Mouse (Mus musculus) lung, embryonic 14.5 days (tissue): ENCODE measurements around the gene Cog5. TPM values are rescaled to one million over a fixed set of nuclear protein-coding genes. Genes with fewer than 3 reads are reported as not detected.
A peak's percentile ranks its signal among the peaks of the same experiment; 100 is the strongest.

ENCODE experiments used
- ATAC-seq: fragments of 200-750 bp; cut with Nextera tagmentation; 2 replicates; pipeline ENCODE4 v1.8.0; 2017; ENCODE audit warnings: mild to moderate bottlenecking, moderate TSS enrichment, moderate library complexity; ENCODE audit not compliant: insufficient read depth
- DNase-seq: peaks from one replicate; pipeline ENCODE4 v3.0.0-alpha.2; 2015
- H3K27ac ChIP-seq: fragments of 300-500 bp; sonication (generic); 2 replicates; pipeline ENCODE4 v1.5.1; 2014; ENCODE audit warnings: low read depth, mild to moderate bottlenecking, moderate library complexity
- H3K27me3 ChIP-seq: fragments of 300-500 bp; sonication (generic); 2 replicates; pipeline ENCODE4 v1.6.1; 2014; ENCODE audit warnings: low read length, control low read depth; ENCODE audit not compliant: insufficient read depth
- H3K36me3 ChIP-seq: fragments of 300-500 bp; sonication (generic); 2 replicates; pipeline ENCODE4 v1.6.1; 2014; ENCODE audit warnings: control low read depth; ENCODE audit not compliant: insufficient read depth
- H3K4me1 ChIP-seq: fragments of 300-500 bp; sonication (generic); 2 replicates; pipeline ENCODE4 v1.6.1; 2014; ENCODE audit warnings: antibody characterized with exemption, control low read depth; ENCODE audit not compliant: insufficient read depth
- H3K4me2 ChIP-seq: fragments of 300-500 bp; sonication (generic); 2 replicates; pipeline ENCODE4 v1.6.1; 2014; ENCODE audit warnings: mild to moderate bottlenecking
- H3K4me3 ChIP-seq: fragments of 300-500 bp; sonication (generic); 2 replicates; pipeline ENCODE4 v1.5.1; 2014; ENCODE audit warnings: low read depth, low read length
- H3K9ac ChIP-seq: fragments of 300-500 bp; sonication (generic); 2 replicates; pipeline ENCODE4 v1.6.1; 2014
- H3K9me3 ChIP-seq: fragments of 300-500 bp; sonication (generic); 2 replicates; pipeline ENCODE4 v1.6.1; 2016; ENCODE audit warnings: low read depth, low read length, control low read depth
- CTCF ChIP-seq: IDR thresholded peaks from 2 replicates; pipeline ENCODE4 v1.5.1; 2016; ENCODE audit warnings: antibody characterized with exemption, low read depth
- WGBS: fragments of 180-500 bp; shearing (Covaris S2); extraction: QIAGEN DNeasy Blood & Tissue Kit; methylation state at CpG from one replicate; pipeline ENCODE4 v1.1.7; 2014; 5-methylcytosine and 5-hydroxymethylcytosine counted together
- polyA plus RNA-seq: library from polyadenylated mRNA; unstranded; fragments of >200 nt; fragmentation: Nextera tagmentation; extraction: Ambion mirVana; gene quantifications from 2 replicates; pipeline ENCODE4 v1.2.1, GENCODE M21; 2014

Gene Cog5
- polyA plus RNA-seq, 1 experiment from 2014 or later: 34.0 TPM

GRCm38 (mm10) chr12:31949193-31949741, 294.6 kb downstream of the Cog5 start:
- peak; percentile 74 for ATAC-seq
- peak overlapping the region; percentile 90 for H3K9ac ChIP-seq
- no peaks in the 10 kb centered on the region for H3K27me3 ChIP-seq
- no peaks in the 10 kb centered on the region for H3K36me3 ChIP-seq
- no peaks in the 10 kb centered on the region for H3K9me3 ChIP-seq
- peak; percentile 24 for TF ChIP-seq CTCF
- WGBS: under 1% methylated on average over 58 of the region's 58 CpGs
- H3K4me2 ChIP-seq: peak overlapping the region; percentile 68
- peak; percentile 94 for DNase-seq
- peaks cover 3% of the 10 kb centered on the region; the same call in 1 of the 2 replicates for H3K4me1 ChIP-seq
- H3K27ac ChIP-seq: peak overlapping the region; percentile 99
- peak overlapping the region; percentile 76 for H3K4me3 ChIP-seq

GRCm38 (mm10) chr12:31949759-31950658, 295.3 kb downstream of the Cog5 start, which contains the start of gene Hbp1:
Gene Hbp1, minus strand, starts transcription at chr12:31950535.
- Histone ChIP-seq H3K36me3 (no peaks in the 10 kb centered on the region), H3K27ac (peak within 1 kb of the TSS; percentile 99), H3K27me3 (no peaks in the 10 kb centered on the region), H3K4me2 (peak within 1 kb of the TSS; percentile 68), H3K9me3 (no peaks in the 10 kb centered on the region), H3K4me1 (peaks cover 3% of the 10 kb centered on the region; the same call in 1 of the 2 replicates), H3K4me3 (peak within 1 kb of the TSS; percentile 76), H3K9ac (peak within 1 kb of the TSS; percentile 90)
- DNase-seq (peak; percentile 100), ATAC-seq (peak; percentile 97)
- TF ChIP-seq CTCF: no peak
- WGBS: under 1% methylated on average over 50 of the region's 71 CpGs

DNA sequence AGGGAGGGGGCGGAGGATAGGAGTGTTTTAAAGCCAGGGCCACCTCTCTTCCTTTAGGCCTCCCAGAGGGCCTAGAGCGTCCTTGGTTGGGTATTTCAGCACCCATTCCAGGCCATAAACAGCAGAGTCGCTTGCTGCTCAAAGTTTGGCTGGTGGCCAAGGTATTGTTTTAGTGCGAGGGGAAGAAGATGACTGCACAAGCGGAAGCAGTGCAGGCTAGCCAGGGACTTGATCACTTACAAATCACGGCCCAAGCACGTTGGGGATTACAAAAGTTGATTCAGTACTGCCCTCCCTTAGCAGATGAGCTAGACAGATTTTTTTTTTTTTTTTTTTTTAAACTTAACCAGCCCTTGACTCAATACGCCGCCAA, 296.0 kb downstream of the Cog5 start:
- Histone ChIP-seq H3K27ac (peak overlapping the region; percentile 85), H3K9ac (peak overlapping the region; percentile 35; the same call in 1 of the 2 replicates), H3K4me2 (peak overlapping the region; percentile 65), H3K36me3 (no peaks in the 10 kb centered on the region), H3K4me3 (peak overlapping the region; percentile 37), H3K27me3 (no peaks in the 10 kb centered on the region), H3K4me1 (peaks cover 3% of the 10 kb centered on the region; the same call in 1 of the 2 replicates), H3K9me3 (no peaks in the 10 kb centered on the region)
- no peak for DNase-seq
- 4% methylated on average over 9 of the region's 9 CpGs for WGBS
- TF ChIP-seq CTCF: no peak
- no peak for ATAC-seq

DNA sequence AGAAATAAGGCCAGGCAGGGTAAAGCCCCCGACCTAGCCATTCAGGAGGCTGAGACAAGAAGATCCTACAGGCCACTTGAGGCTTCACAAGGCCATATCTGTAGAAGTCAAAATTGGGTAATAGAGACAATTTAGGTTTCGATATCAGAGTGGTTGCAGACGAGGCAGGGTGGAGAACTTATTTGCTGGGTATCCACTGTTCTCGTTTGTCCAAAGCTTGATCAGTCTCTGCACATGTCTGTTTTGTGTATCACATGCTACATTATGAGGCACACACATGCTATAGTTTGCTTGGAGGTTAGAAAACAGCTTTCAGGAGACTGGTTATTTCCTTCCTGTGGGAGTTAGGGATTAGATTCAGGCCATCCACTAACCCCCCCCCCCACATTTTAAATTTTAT, 301.2 kb downstream of the Cog5 start:
- no peak overlapping the region for H3K27ac ChIP-seq
- no peak overlapping the region for H3K4me2 ChIP-seq
- ATAC-seq (no peak), DNase-seq (no peak)
- H3K9ac ChIP-seq: no peak overlapping the region
- H3K36me3 ChIP-seq: no peaks in the 10 kb centered on the region
- no peak for TF ChIP-seq CTCF
- H3K4me3 ChIP-seq: no peak overlapping the region
- 91% methylated on average over 4 of the region's 4 CpGs for WGBS
- no peaks in the 10 kb centered on the region for H3K9me3 ChIP-seq
- no peaks in the 10 kb centered on the region for H3K27me3 ChIP-seq
- peaks cover 3% of the 10 kb centered on the region; the same call in 1 of the 2 replicates for H3K4me1 ChIP-seq

DNA sequence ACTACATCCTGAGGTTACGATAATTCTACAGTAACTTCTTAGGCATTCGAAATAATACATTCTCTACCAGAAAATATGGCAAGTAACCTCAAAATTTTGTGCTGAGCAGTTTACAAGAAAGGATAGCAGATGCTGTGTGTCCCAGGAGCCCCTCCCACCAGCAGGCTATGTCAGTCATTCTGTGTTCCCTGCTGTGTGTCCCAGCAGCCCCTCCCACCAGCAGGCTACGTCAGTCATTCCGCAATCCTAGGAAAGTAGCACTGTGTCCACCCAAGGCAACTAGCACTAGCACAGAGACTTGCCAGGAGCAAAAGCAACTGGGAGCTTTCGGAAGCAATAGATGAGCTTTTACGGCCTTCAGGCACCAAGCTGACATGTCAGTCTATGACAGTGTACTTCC, 309.4 kb downstream of the Cog5 start:
- Histone ChIP-seq H3K9me3 (no peaks in the 10 kb centered on the region), H3K4me1 (no peaks in the 10 kb centered on the region), H3K27me3 (no peaks in the 10 kb centered on the region), H3K9ac (no peak overlapping the region), H3K27ac (no peak overlapping the region), H3K4me3 (no peak overlapping the region), H3K4me2 (no peak overlapping the region), H3K36me3 (peaks cover 11% of the 10 kb centered on the region; the same call in 1 of the 2 replicates)
- no peak for ATAC-seq
- TF ChIP-seq CTCF: no peak
- no peak for DNase-seq
- WGBS: 88% methylated on average over 6 of the region's 6 CpGs

DNA sequence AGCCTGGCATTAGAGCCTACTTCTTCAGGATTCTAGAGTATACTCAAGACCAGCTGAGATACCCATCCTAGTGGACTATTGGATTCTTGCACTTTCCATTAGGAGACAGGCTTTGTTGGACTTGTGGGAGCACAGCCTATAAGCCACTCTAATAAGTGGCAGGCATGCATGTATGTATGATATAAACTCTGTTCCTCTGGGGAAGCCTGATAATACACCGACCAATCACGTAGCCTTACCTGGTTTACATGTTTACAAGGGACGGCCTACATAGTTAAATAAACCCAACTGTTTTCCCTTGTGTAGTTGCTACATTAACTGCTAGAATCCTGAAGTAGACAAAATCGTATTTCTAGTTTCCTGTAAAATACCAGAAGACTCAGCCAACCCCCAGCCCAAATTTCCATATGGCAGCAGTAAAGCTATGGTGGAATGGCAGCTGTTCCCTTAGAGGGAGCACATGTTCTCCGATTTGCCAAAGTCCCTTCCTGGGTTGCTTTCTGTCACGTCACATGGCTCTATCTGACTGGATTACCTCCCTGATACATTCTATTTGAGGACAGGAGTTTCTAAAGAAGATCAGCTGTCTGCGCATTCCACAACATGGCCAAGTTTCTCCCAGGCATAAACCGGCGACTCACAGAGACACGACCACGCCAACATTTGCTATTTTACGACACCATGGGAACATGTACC, 311.0 kb downstream of the Cog5 start:
- ATAC-seq (no peak), DNase-seq (no peak)
- Histone ChIP-seq H3K9me3 (no peaks in the 10 kb centered on the region), H3K4me2 (no peak overlapping the region), H3K27ac (no peak overlapping the region), H3K9ac (no peak overlapping the region), H3K4me3 (no peak overlapping the region), H3K36me3 (peaks cover 11% of the 10 kb centered on the region; the same call in 1 of the 2 replicates), H3K27me3 (no peaks in the 10 kb centered on the region), H3K4me1 (no peaks in the 10 kb centered on the region)
- 89% methylated on average over 12 of the region's 12 CpGs for WGBS
- TF ChIP-seq CTCF: no peak
